Mouse (Mus musculus): ENCODE measurements around the gene Cyp4f16. TPM values are rescaled to one million over a fixed set of nuclear protein-coding genes. Genes with fewer than 3 reads are reported as not detected.
"Not testable (repeated sequence)": the region's sequence is repeated elsewhere in the genome, so short reads cannot be mapped to it uniquely, and the experiment has no call there.

Cyp4f16 gene
- total RNA-seq (2014; rRNA removed) (10.5 and 20.3 TPM in 2 replicates), polyA plus RNA-seq (2015; fragmentation: Nextera tagmentation; extraction: Ambion mirVana) (14.3 and 16.0 TPM in 2 replicates)

GRCm38 (mm10) chr17:32536051-32536866 is at the start of gene Cyp4f16:
Gene Cyp4f16, plus strand, starts transcription at chr17:32536558.
- DNase-seq (ENCODE audit: low spot score) (peak; percentile 91), ATAC-seq (peak; percentile 96)
- not testable (repeated sequence) for H3K27me3 ChIP-seq (ENCODE audit: insufficient read depth, low read length); H3K36me3 ChIP-seq (ENCODE audit: insufficient read depth, low read length); H3K9me3 ChIP-seq (ENCODE audit: low read length); H3K4me1 ChIP-seq (ENCODE audit: insufficient read depth, low read length)
- Histone ChIP-seq H3K9ac (replicated peaks; ENCODE audit: low read length) (0 out of 2 replicates have a peak within 1 kb of the TSS, but pooled peaks have one; percentile 37), H3K27ac (peak within 1 kb of the TSS; percentile 54; the same call in 1 of the 2 replicates), H3K4me2 (ENCODE audit: low read depth, low read length) (peak within 1 kb of the TSS; percentile 64), H3K4me3 (ENCODE audit: low read length) (peak within 1 kb of the TSS; percentile 42)
- 13% methylated on average over 5 of the region's 5 CpGs for WGBS

- peak overlapping the region; percentile 8 for H3K4me3 ChIP-seq (ENCODE audit: low read length)
- peak; percentile 73 for ATAC-seq
- H3K4me2 ChIP-seq (ENCODE audit: low read depth, low read length), result peak overlapping the region; percentile 43
- no peaks in the 10 kb centered on the region for H3K36me3 ChIP-seq (ENCODE audit: insufficient read depth, low read length)
- no peaks in the 10 kb centered on the region for H3K4me1 ChIP-seq (ENCODE audit: insufficient read depth, low read length)
- H3K9me3 ChIP-seq (ENCODE audit: low read length), result no peaks in the 10 kb centered on the region
- no peaks in the 10 kb centered on the region for H3K27me3 ChIP-seq (ENCODE audit: insufficient read depth, low read length)
- WGBS, result 12% methylated on average over 30 of the region's 30 CpGs
- peak; percentile 44 for DNase-seq (ENCODE audit: low spot score)
- no peak overlapping the region for H3K9ac ChIP-seq (replicated peaks; ENCODE audit: low read length)
- no peak overlapping the region for H3K27ac ChIP-seq
- TF ChIP-seq CTCF (IDR thresholded peaks at IDR 0.05; ENCODE audit: low read depth), result no peak
Measured at GRCm38 (mm10) chr17:32492349-32492980, 43.9 kb upstream of the Cyp4f16 start.

DNA sequence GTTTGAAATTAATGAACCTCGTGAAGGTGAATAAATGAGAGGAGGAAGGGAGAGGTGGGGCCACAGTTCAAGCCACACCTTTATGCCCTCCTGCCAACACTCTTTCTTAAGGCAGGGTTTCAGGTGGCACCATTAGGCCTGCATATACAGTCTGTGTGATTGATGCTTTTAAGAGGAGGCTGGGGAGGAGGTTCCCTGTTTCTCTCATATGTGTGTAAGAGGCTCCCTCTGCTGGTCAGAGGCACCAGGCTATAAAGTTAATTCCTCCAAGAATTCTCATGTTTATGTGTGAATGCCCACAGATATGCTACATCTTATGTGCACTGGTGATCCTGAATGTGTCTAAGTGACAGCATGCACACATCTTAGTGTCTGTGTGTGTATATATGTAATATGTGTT is 41.8 kb upstream of the Cyp4f16 start:
- no peak overlapping the region for H3K9ac ChIP-seq (replicated peaks; ENCODE audit: low read length)
- H3K4me3 ChIP-seq (ENCODE audit: low read length), result no peak overlapping the region
- DNase-seq (ENCODE audit: low spot score) (peak; percentile 89), ATAC-seq (peak; percentile 63; the same call in 1 of the 2 replicates)
- H3K27me3 ChIP-seq (ENCODE audit: insufficient read depth, low read length), result no peaks in the 10 kb centered on the region
- no peaks in the 10 kb centered on the region for H3K9me3 ChIP-seq (ENCODE audit: low read length)
- peak; percentile 89 for TF ChIP-seq CTCF (IDR thresholded peaks at IDR 0.05; ENCODE audit: low read depth)
- 68% methylated on average over 1 of the region's 1 CpGs for WGBS
- no peak overlapping the region for H3K27ac ChIP-seq
- no peaks in the 10 kb centered on the region for H3K4me1 ChIP-seq (ENCODE audit: insufficient read depth, low read length)
- no peaks in the 10 kb centered on the region for H3K36me3 ChIP-seq (ENCODE audit: insufficient read depth, low read length)
- H3K4me2 ChIP-seq (ENCODE audit: low read depth, low read length), result no peak overlapping the region

DNA sequence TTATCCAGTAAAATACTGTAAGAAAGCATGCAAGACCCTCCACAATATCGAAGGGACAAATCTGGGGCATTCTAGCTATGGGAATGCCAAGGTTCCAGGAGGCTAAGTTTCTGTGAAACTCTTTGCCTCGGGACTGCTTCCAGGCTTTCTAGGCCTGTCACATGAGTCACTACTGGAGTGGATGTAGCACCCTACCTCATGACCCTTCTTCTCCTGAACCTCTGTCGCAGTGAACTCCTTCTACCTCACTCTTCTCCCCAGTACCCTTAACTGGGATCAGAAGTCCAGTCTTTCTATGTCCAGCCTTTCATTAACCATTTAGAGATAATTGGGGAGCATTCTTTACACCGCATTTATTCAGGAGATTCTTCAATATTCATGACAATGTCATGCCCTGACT is 35.8 kb upstream of the Cyp4f16 start:
- not testable (repeated sequence) for ATAC-seq; H3K4me3 ChIP-seq (ENCODE audit: low read length); H3K27me3 ChIP-seq (ENCODE audit: insufficient read depth, low read length); DNase-seq (ENCODE audit: low spot score); H3K4me2 ChIP-seq (ENCODE audit: low read depth, low read length); H3K36me3 ChIP-seq (ENCODE audit: insufficient read depth, low read length); H3K9me3 ChIP-seq (ENCODE audit: low read length); H3K27ac ChIP-seq; H3K9ac ChIP-seq (replicated peaks; ENCODE audit: low read length); H3K4me1 ChIP-seq (ENCODE audit: insufficient read depth, low read length)
- 83% methylated on average over 4 of the region's 4 CpGs for WGBS

DNA sequence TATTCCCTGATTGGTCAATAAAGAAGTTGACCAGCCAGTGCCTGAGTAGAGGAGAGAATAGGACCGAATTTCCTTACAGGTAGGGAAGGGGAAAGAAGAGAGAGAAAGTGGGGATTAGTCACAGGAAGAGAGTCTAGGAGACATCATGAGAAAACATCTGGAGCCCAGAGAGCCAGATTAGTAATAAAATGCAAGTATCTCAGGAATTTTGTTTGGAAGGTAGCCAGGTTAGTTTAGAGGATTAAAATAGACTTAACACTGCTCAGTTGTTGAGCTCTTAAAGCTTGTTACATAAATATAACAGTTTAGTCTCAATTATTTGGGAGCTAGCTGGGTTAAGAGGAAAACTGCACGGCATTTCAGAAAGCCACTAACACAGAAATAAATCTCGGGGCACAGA is 35.3 kb upstream of the Cyp4f16 start:
- no peak for TF ChIP-seq CTCF (IDR thresholded peaks at IDR 0.05; ENCODE audit: low read depth)
- Histone ChIP-seq H3K36me3 (ENCODE audit: insufficient read depth, low read length) (no peaks in the 10 kb centered on the region), H3K27me3 (ENCODE audit: insufficient read depth, low read length) (no peaks in the 10 kb centered on the region), H3K4me3 (ENCODE audit: low read length) (no peak overlapping the region), H3K9me3 (ENCODE audit: low read length) (no peaks in the 10 kb centered on the region), H3K27ac (no peak overlapping the region), H3K4me2 (ENCODE audit: low read depth, low read length) (no peak overlapping the region), H3K9ac (replicated peaks; ENCODE audit: low read length) (no peak overlapping the region), H3K4me1 (ENCODE audit: insufficient read depth, low read length) (no peaks in the 10 kb centered on the region; the same call in 1 of the 2 replicates)
- 74% methylated on average over 3 of the region's 3 CpGs for WGBS
- no peak for ATAC-seq
- DNase-seq (ENCODE audit: low spot score), result no peak

- ATAC-seq (no peak), DNase-seq (ENCODE audit: low spot score) (no peak)
- Histone ChIP-seq H3K4me2 (ENCODE audit: low read depth, low read length) (no peak overlapping the region), H3K9me3 (ENCODE audit: low read length) (no peaks in the 10 kb centered on the region), H3K27me3 (ENCODE audit: insufficient read depth, low read length) (no peaks in the 10 kb centered on the region), H3K9ac (replicated peaks; ENCODE audit: low read length) (no peak overlapping the region), H3K4me1 (ENCODE audit: insufficient read depth, low read length) (peaks cover 6% of the 10 kb centered on the region; the same call in 1 of the 2 replicates), H3K4me3 (ENCODE audit: low read length) (no peak overlapping the region), H3K27ac (no peak overlapping the region), H3K36me3 (ENCODE audit: insufficient read depth, low read length) (no peaks in the 10 kb centered on the region)
- 74% methylated on average over 2 of the region's 2 CpGs for WGBS
- TF ChIP-seq CTCF (IDR thresholded peaks at IDR 0.05; ENCODE audit: low read depth), result no peak
Measured at GRCm38 (mm10) chr17:32503111-32503510, 33.2 kb upstream of the Cyp4f16 start.
